Mouse (Mus musculus): ENCODE results near the gene Scn4b. TPM values are rescaled to one million over a fixed set of nuclear protein-coding genes. Genes with fewer than 3 reads are reported as not detected.

The Scn4b gene
- polyA plus RNA-seq, 1 experiment: 0.60 TPM

DNA sequence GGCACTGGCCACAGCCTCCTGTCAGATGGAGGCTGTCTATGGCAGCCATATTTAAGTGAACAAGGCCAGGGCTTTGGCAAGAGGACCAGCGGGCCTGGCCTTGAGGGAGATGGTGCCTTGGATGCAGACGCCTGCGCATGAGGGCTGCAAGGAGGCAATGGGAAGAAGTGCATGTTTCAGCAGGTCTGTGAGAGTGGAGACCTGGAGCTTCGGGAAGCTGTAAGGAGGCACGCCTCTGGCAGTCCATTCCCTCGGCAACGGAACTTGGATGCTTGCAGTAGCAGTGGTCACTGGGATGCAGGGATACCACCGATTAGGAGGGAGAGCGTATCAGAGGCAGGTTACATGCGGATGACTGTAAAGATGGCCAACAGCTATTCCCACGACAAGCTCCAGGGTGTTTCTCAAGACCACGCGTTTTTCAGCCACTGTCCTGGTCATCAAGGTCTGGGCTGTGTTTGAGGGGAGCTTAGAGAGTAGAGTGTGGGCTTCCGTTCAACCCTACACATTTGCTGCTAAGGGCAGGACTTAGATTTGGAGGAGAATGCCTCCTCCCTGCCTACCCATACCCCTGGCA, 18.2 kb upstream of the Scn4b start:
- TF ChIP-seq CTCF (IDR thresholded peaks at IDR 0.05; ENCODE audit: control insufficient read depth, insufficient read depth, low read length): no peak
- TF ChIP-seq POLR2A (IDR thresholded peaks at IDR 0.05; ENCODE audit: borderline replicate concordance, control insufficient read depth, low read depth, low read length): no peak
- 85% methylated on average over 14 of the region's 14 CpGs for WGBS
- Histone ChIP-seq H3K4me1 (ENCODE audit: control insufficient read depth, insufficient read depth, low read length) (peaks cover 1% of the 10 kb centered on the region; the same call in 1 of the 2 replicates), H3K4me3 (replicated peaks; ENCODE audit: control insufficient read depth, low read depth, low read length) (no peak overlapping the region), H3K27ac (ENCODE audit: control insufficient read depth, insufficient read depth, low read depth, low read length, poor library complexity) (no peak overlapping the region)

DNA sequence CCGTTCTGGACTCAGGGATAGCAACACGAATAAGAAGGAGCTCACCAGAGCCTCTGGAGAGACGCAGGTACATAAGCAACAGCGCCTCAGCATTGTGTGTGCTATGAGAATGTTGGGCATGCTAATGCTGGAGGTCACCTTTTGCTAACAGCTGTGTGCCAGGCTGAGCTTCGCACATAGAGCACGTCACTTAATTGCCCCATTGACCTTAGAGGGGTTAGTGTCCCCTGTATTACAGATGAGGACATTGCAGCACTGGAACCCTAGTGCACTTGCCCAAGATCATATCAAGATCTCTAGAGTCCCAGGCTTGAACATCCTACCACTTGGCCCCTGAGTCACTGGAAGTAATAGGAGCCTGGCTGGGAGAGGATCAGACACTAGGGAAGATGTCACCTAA, 17.6 kb upstream of the Scn4b start:
- Histone ChIP-seq H3K27ac (ENCODE audit: control insufficient read depth, insufficient read depth, low read depth, low read length, poor library complexity) (no peak overlapping the region), H3K4me1 (ENCODE audit: control insufficient read depth, insufficient read depth, low read length) (peaks cover 3% of the 10 kb centered on the region; the same call in 1 of the 2 replicates), H3K4me3 (replicated peaks; ENCODE audit: control insufficient read depth, low read depth, low read length) (no peak overlapping the region)
- TF ChIP-seq POLR2A (IDR thresholded peaks at IDR 0.05; ENCODE audit: borderline replicate concordance, control insufficient read depth, low read depth, low read length) (no peak), CTCF (IDR thresholded peaks at IDR 0.05; ENCODE audit: control insufficient read depth, insufficient read depth, low read length) (no peak)
- 82% methylated on average over 6 of the region's 6 CpGs for WGBS

DNA sequence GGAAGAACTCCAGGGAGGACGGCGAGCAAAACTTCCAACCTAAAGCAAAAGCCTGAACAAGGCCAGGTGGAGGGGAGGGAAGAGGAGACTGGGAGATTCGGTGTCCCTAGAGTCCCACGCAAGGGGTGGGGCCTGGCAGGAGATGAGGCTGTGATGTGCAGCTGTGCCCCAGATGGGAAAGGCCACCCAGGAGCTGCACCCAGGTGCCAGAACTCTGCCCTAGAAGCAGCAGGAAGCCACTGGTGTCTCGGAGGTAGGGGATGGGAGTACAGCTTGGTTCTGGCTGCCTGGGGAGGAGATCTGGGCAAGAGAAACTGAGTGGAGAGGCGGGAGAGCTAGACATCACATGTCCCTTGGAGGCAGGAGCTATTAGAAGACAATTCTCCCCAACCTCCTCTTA, 17.2 kb upstream of the Scn4b start:
- Histone ChIP-seq H3K4me1 (ENCODE audit: control insufficient read depth, insufficient read depth, low read length) (peaks cover 3% of the 10 kb centered on the region; the same call in 1 of the 2 replicates), H3K27ac (ENCODE audit: control insufficient read depth, insufficient read depth, low read depth, low read length, poor library complexity) (no peak overlapping the region), H3K4me3 (replicated peaks; ENCODE audit: control insufficient read depth, low read depth, low read length) (no peak overlapping the region)
- 43% methylated on average over 6 of the region's 6 CpGs for WGBS
- TF ChIP-seq CTCF (IDR thresholded peaks at IDR 0.05; ENCODE audit: control insufficient read depth, insufficient read depth, low read length) (no peak), POLR2A (IDR thresholded peaks at IDR 0.05; ENCODE audit: borderline replicate concordance, control insufficient read depth, low read depth, low read length) (no peak)

DNA sequence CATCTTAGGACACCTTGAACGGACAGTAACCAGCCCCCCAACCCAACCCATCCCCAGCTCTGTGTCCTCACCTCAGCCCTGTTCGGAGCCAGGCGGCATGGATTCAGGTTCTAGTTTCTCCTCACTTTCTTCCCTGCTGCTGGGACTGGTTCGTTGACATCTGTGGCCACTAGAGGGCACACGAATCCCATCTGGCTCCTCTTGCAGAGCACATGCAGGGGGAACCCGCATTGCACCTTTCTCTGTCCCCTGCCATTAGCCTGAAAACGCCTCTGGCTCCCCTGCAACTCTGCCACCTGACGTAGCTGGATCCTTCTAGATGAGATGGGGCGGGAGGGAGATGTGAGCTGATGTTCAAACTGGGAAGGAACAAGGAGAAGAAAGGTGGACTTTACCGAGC, 16.4 kb upstream of the Scn4b start:
- Histone ChIP-seq H3K4me3 (replicated peaks; ENCODE audit: control insufficient read depth, low read depth, low read length) (peak overlapping the region; percentile 1), H3K4me1 (ENCODE audit: control insufficient read depth, insufficient read depth, low read length) (peaks cover 4% of the 10 kb centered on the region), H3K27ac (ENCODE audit: control insufficient read depth, insufficient read depth, low read depth, low read length, poor library complexity) (no peak overlapping the region)
- TF ChIP-seq POLR2A (IDR thresholded peaks at IDR 0.05; ENCODE audit: borderline replicate concordance, control insufficient read depth, low read depth, low read length) (no peak), CTCF (IDR thresholded peaks at IDR 0.05; ENCODE audit: control insufficient read depth, insufficient read depth, low read length) (peak; percentile 96)
- 4% methylated on average over 10 of the region's 10 CpGs for WGBS

DNA sequence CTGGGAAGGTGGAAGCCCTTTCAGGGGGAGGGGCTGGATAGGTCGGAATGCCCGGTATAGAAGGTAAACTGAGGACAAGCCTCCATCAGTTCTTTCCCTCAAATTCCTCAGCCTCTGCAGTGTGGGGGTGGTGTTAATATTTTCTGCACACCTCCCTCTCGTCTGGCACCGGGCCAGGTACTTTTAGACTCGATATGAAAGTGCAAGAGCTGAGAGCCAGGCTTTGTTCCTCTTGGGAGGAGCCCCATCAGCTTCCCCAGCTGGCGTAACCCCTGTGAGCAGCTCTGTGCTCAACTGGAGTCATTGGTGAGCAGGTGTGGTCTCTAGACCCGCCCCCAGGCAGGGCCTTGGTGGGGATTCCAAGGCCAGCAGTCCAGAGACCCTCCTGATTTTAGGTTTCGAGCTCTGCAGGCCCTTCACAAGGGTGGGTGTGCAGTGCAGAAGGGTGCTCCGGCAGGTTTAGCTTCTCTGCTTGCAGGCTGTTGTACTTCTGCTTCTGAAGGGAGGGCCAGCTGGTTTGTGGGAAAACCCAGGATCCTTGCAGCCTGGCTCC, 15.9 kb upstream of the Scn4b start:
- peak overlapping the region; percentile 26 for H3K27ac ChIP-seq (ENCODE audit: control insufficient read depth, insufficient read depth, low read depth, low read length, poor library complexity)
- TF ChIP-seq CTCF (IDR thresholded peaks at IDR 0.05; ENCODE audit: control insufficient read depth, insufficient read depth, low read length) (no peak), POLR2A (IDR thresholded peaks at IDR 0.05; ENCODE audit: borderline replicate concordance, control insufficient read depth, low read depth, low read length) (no peak)
- peak overlapping the region; percentile 1 for H3K4me3 ChIP-seq (replicated peaks; ENCODE audit: control insufficient read depth, low read depth, low read length)
- peaks cover 3% of the 10 kb centered on the region for H3K4me1 ChIP-seq (ENCODE audit: control insufficient read depth, insufficient read depth, low read length)
- WGBS: 9% methylated on average over 9 of the region's 9 CpGs

DNA sequence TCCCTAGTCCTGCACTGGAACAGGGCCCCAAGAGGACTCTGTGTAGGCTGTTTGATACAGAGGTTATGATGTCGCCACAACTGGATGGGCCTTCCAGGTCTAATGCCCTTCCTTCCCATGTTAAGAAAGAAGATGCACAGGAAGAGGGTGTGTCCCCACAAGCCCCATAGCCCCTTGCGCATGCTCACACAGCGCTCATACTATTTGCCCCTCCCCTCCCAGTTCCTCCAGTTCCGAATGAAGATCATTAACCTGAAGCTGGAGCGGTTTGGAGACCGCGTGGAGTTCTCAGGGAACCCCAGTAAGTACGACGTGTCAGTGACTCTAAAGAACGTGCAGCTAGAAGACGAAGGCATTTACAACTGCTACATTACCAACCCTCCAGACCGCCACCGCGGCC, 13.0 kb upstream of the Scn4b start:
- Histone ChIP-seq H3K4me3 (replicated peaks; ENCODE audit: control insufficient read depth, low read depth, low read length) (peak overlapping the region; percentile 3), H3K4me1 (ENCODE audit: control insufficient read depth, insufficient read depth, low read length) (peaks cover 3% of the 10 kb centered on the region), H3K27ac (ENCODE audit: control insufficient read depth, insufficient read depth, low read depth, low read length, poor library complexity) (no peak overlapping the region)
- no peak for TF ChIP-seq CTCF (IDR thresholded peaks at IDR 0.05; ENCODE audit: control insufficient read depth, insufficient read depth, low read length)
- no peak for TF ChIP-seq POLR2A (IDR thresholded peaks at IDR 0.05; ENCODE audit: borderline replicate concordance, control insufficient read depth, low read depth, low read length)
- 82% methylated on average over 14 of the region's 14 CpGs for WGBS

DNA sequence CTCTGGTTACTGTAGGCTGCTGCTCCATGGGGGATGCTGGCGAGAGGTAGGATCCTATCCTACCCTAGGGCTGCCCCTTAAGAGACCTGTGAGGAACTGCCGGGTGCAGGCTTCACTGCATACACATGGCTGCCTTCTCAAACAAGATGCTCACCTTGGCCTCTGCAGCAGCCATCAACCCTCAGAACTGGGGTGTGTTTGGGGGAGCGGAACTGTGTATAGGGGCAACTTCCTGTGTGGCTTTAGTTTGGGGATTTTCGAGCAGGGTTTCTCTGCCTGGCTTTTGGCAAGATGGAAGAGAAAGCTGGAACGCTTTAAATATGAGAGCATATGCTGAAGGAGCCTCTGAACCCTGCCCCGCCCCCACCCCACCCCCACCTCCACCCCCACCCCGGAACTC, 11.3 kb upstream of the Scn4b start:
- no peak for TF ChIP-seq POLR2A (IDR thresholded peaks at IDR 0.05; ENCODE audit: borderline replicate concordance, control insufficient read depth, low read depth, low read length)
- TF ChIP-seq CTCF (IDR thresholded peaks at IDR 0.05; ENCODE audit: control insufficient read depth, insufficient read depth, low read length): no peak
- Histone ChIP-seq H3K4me1 (ENCODE audit: control insufficient read depth, insufficient read depth, low read length) (peaks cover 3% of the 10 kb centered on the region), H3K27ac (ENCODE audit: control insufficient read depth, insufficient read depth, low read depth, low read length, poor library complexity) (0 out of 2 replicates have a peak overlapping the region, but pooled peaks have one; percentile 15), H3K4me3 (replicated peaks; ENCODE audit: control insufficient read depth, low read depth, low read length) (no peak overlapping the region)
- WGBS: 16% methylated on average over 7 of the region's 7 CpGs

DNA sequence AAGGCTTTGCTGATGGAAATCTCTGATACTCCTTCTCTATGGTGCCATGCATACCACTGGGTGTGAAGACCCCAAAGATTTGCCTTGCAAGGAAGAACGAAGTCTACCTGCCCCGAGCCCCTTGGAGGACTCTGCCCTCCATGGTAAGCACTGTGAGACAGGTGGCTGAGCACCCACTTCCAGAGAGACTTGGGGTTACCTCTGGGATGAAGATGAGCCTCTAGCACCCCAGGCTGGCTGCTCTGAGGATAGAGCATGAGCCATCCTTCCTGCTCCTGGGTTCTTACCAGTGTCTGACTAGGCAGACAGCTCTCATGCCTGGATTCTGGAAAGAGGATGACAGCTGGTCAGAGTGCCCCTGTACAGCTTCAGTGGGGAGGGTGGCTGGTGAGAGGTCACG, 8.1 kb upstream of the Scn4b start:
- TF ChIP-seq CTCF (IDR thresholded peaks at IDR 0.05; ENCODE audit: control insufficient read depth, insufficient read depth, low read length) (no peak), POLR2A (IDR thresholded peaks at IDR 0.05; ENCODE audit: borderline replicate concordance, control insufficient read depth, low read depth, low read length) (no peak)
- H3K4me1 ChIP-seq (ENCODE audit: control insufficient read depth, insufficient read depth, low read length): peaks cover 3% of the 10 kb centered on the region
- WGBS: 76% methylated on average over 3 of the region's 3 CpGs

More for the DNA sequence above, 8.1 kb upstream of the Scn4b start:
- H3K4me3 ChIP-seq (replicated peaks; ENCODE audit: control insufficient read depth, low read depth, low read length): no peak overlapping the region
- H3K27ac ChIP-seq (ENCODE audit: control insufficient read depth, insufficient read depth, low read depth, low read length, poor library complexity): no peak overlapping the region

All from bone marrow, adult 2 months (tissue).